Mouse (Mus musculus) cortical plate, adult 2 months (tissue): ENCODE measurements at regions not wholly inside any gene's neighbourhood (a gene's known extent, or its start where the extent isn't known, plus 50 kb on each side); places are given as distances from the start of the nearest gene placed in this dataset.
"Not testable (repeated sequence)": the region's sequence is repeated elsewhere in the genome, so short reads cannot be mapped to it uniquely, and the experiment has no call there.

Experiments used
- H3K27ac ChIP-seq: fragments of 200-500 bp; 2 replicates; pipeline ENCODE4 v1.5.1; 2012; ENCODE audit warnings: low read length, control low read depth, inconsistent platforms; ENCODE audit not compliant: insufficient read depth
- H3K4me1 ChIP-seq: fragments of 200-500 bp; 2 replicates; pipeline ENCODE4 v1.6.1; 2011; ENCODE audit warnings: low read length; ENCODE audit not compliant: control insufficient read depth, insufficient read depth
- H3K4me3 ChIP-seq: fragments of 200-500 bp; 2 replicates; pipeline ENCODE4 v1.5.1; 2011; ENCODE audit warnings: mild to moderate bottlenecking, low read length, control low read depth; ENCODE audit not compliant: insufficient read depth
- CTCF ChIP-seq: fragments of 200-500 bp; IDR thresholded peaks from 2 replicates; pipeline ENCODE4 v1.5.1; 2011; ENCODE audit warnings: mild to moderate bottlenecking, control low read depth, low read length; ENCODE audit not compliant: insufficient read depth; ENCODE audit errors: extremely low read depth
- POLR2A ChIP-seq: fragments of 200-500 bp; IDR thresholded peaks from 2 replicates; pipeline ENCODE4 v1.6.1; 2011; ENCODE audit warnings: mild to moderate bottlenecking, low read length, control low read depth; ENCODE audit not compliant: insufficient read depth; ENCODE audit errors: extremely low read depth

- Histone ChIP-seq H3K4me3 (no peak overlapping the region), H3K4me1 (peaks cover 6% of the 10 kb centered on the region; the same call in 1 of the 2 replicates), H3K27ac (no peak overlapping the region)
- TF ChIP-seq CTCF (no peak), POLR2A (no peak)
These were observed 58.5 kb downstream of the Olfr987 start for GRCm38 (mm10) chr2:85280580-85280979.

DNA sequence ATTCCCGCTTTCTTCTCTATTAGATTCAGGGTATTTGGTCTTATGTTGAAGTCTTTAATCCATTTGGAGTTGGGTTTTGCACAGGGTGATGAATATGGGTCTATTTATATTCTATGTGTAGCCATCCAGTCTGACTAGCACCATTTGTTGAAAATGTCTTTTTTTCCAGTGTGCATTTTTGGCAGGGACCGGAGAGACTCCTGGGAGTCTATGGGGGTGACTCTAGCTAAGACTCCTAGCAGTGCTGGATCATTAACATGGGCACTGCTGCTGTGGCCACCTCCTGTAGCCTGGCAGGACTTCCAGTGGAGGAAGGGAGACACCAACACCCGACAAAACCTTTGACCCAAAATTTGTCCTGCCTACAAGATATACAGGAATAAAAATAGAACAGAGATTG is 61.0 kb downstream of the Olfr987 start:
- no peak overlapping the region for H3K4me3 ChIP-seq
- no peaks in the 10 kb centered on the region for H3K4me1 ChIP-seq
- TF ChIP-seq CTCF (no peak), POLR2A (no peak)
- no peak overlapping the region for H3K27ac ChIP-seq

- Histone ChIP-seq H3K27ac (no peak overlapping the region), H3K4me3 (no peak overlapping the region)
- no peak for TF ChIP-seq POLR2A
- no peak for TF ChIP-seq CTCF
These were observed 61.7 kb downstream of the Olfr987 start for GRCm38 (mm10) chr2:85277433-85277832.

GRCm38 (mm10) chr2:85266813-85267212 is 69.8 kb upstream of the Lrrc55 start:
- H3K4me1 ChIP-seq, H3K4me3 ChIP-seq, H3K27ac ChIP-seq: not testable (repeated sequence)

More at GRCm38 (mm10) chr2:85277433-85277832, 61.7 kb downstream of the Olfr987 start:
- no peaks in the 10 kb centered on the region for H3K4me1 ChIP-seq

GRCm38 (mm10) chr2:85265667-85266066 is 68.7 kb upstream of the Lrrc55 start:
- no peak overlapping the region for H3K27ac ChIP-seq
- no peak for TF ChIP-seq CTCF
- no peak for TF ChIP-seq POLR2A
- peaks cover 2% of the 10 kb centered on the region; the same call in 1 of the 2 replicates for H3K4me1 ChIP-seq
- no peak overlapping the region for H3K4me3 ChIP-seq

DNA sequence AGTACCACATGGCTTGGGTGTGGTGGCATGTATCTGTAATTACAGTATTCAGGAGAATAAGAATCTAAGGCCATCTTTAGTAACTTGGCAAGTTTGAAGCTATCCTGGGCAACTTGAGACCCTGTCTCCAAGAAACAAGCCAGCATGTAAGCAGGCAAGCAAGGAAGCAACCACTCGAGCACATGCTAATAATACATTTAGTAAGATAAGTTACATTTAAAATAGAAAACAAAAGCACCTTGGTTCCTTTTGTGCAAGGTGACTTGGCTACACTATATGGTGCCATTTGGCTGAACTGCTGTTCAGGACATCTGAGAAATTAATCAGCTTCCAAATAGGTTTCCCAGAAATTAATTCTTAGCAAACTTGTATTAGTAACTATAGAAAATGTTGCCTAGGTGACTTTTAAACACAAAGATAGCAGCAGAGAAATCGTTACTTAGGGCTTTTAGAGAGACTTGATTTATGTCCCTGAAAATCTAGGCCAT is 68.1 kb upstream of the Lrrc55 start:
- no peak overlapping the region for H3K4me3 ChIP-seq
- H3K4me1 ChIP-seq = peaks cover 2% of the 10 kb centered on the region; the same call in 1 of the 2 replicates
- no peak overlapping the region for H3K27ac ChIP-seq
- no peak for TF ChIP-seq POLR2A
- no peak for TF ChIP-seq CTCF

GRCm38 (mm10) chr2:85257356-85257755 is 60.4 kb upstream of the Lrrc55 start:
- TF ChIP-seq CTCF = no peak
- no peak for TF ChIP-seq POLR2A
- Histone ChIP-seq H3K27ac (no peak overlapping the region), H3K4me3 (no peak overlapping the region), H3K4me1 (peaks cover 1% of the 10 kb centered on the region; the same call in 1 of the 2 replicates)

- peaks cover 4% of the 10 kb centered on the region; the same call in 1 of the 2 replicates for H3K4me1 ChIP-seq
- H3K27ac ChIP-seq = no peak overlapping the region
- TF ChIP-seq CTCF (no peak), POLR2A (no peak)
- no peak overlapping the region for H3K4me3 ChIP-seq
These were observed 58.6 kb upstream of the Lrrc55 start for GRCm38 (mm10) chr2:85255610-85256009.

DNA sequence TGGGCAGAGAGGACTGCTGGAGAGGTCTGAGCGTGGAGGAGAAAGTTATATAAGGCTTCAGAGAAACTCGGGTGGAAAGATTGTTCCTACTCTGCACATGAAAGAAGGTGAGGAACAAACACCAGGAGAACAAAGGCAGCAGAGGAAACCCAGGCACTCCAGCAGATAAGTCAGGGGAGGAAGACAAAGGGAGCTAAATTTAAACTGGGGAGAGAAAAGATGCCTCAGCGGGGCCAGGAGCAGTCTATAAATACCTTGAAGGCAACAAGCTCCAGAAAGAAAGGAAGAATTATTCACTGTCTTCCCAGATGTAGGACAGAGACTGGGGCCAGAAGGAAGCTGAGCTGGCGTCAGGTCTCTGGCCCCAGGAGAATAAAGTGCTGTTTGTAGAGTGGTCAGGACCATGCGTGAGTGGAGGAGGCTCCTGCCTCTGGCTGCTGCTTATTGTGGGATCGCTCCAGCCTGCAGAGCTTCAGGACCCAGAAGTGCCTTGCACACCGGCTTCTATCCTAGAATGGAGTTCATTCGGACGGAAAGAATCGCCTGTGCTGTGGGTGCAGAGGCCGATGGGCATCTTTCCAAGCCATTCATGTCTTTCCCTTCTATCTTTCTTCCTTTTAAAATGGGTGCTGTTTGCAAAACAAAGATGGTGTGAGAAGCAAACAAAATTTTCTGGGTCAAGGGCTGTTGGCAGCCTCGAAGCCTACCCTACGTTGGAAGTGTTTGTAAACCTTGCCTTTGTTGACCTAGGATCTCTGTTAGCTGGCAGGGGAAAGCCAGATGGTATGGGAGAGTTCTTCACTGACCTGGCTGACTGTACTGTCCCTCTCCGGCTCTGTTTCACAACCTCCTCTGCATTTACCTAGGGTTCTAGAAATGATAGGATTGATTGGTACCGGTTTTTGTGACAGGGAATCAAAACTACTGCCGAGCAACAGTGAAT is 55.6 kb upstream of the Lrrc55 start:
- Histone ChIP-seq H3K4me1 (peaks cover 4% of the 10 kb centered on the region; the same call in 1 of the 2 replicates), H3K4me3 (no peak overlapping the region), H3K27ac (peak overlapping the region; percentile 16)
- TF ChIP-seq POLR2A (no peak), CTCF (no peak)
